Mouse (Mus musculus): ENCODE data around the gene 2410002F23Rik. TPM values are rescaled to one million over a fixed set of nuclear protein-coding genes. Genes with fewer than 3 reads are reported as not detected.
"Not testable (repeated sequence)": the region's sequence is repeated elsewhere in the genome, so short reads cannot be mapped to it uniquely, and the experiment has no call there.

The 2410002F23Rik gene
- polyA plus RNA-seq, 1 experiment = 40.9 TPM

- Histone ChIP-seq H3ac (ENCODE audit: control insufficient read depth, insufficient read length) (no peak overlapping the region), H3K36me3 (ENCODE audit: control insufficient read depth, insufficient read depth) (no peaks in the 10 kb centered on the region), H3K4me2 (ENCODE audit: low read depth) (no peak overlapping the region), H3K4me3 (no peak overlapping the region), H3K27me3 (ENCODE audit: control insufficient read depth, insufficient read depth, insufficient read length) (peaks cover 12% of the 10 kb centered on the region), H3K79me2 (ENCODE audit: control insufficient read depth, insufficient read depth) (no peaks in the 10 kb centered on the region)
- TF ChIP-seq TCF12 (IDR thresholded peaks at IDR 0.05; ENCODE audit: insufficient read depth, poor library complexity, severe bottlenecking) (no peak), USF1 (IDR thresholded peaks at IDR 0.05; ENCODE audit: low read depth) (no peak), TCF3 (IDR thresholded peaks at IDR 0.05; ENCODE audit: insufficient read length, low read depth) (no peak), MYOG (IDR thresholded peaks at IDR 0.05; ENCODE audit: control insufficient read depth in 1 of 3, insufficient read depth in 1 of 3, insufficient read length in 2 of 3, low read depth in 2 of 3) (no peak), MAX (IDR thresholded peaks at IDR 0.05; ENCODE audit: low read depth) (no peak), REST (IDR thresholded peaks at IDR 0.05; ENCODE audit: insufficient read depth, insufficient read length) (no peak), MYOD1 (IDR thresholded peaks at IDR 0.05; ENCODE audit: control insufficient read depth in 1 of 3, insufficient read length in 2 of 3, low read depth in 2 of 3) (no peak), POLR2A (IDR thresholded peaks at IDR 0.05; ENCODE audit: insufficient read length, low read depth) (no peak), E2F4 (IDR thresholded peaks at IDR 0.05; ENCODE audit: insufficient read depth) (no peak), SRF (IDR thresholded peaks at IDR 0.05; ENCODE audit: control insufficient read depth, insufficient read length, low read depth) (no peak), CEBPB (IDR thresholded peaks at IDR 0.05; ENCODE audit: insufficient read depth, poor library complexity, severe bottlenecking) (no peak), POLR2AphosphoS2 (IDR thresholded peaks at IDR 0.05; ENCODE audit: insufficient read length, low read depth) (no peak)
Observed at GRCm38 (mm10) chr7:44291418-44291817, 44.9 kb downstream of the 2410002F23Rik start.

DNA sequence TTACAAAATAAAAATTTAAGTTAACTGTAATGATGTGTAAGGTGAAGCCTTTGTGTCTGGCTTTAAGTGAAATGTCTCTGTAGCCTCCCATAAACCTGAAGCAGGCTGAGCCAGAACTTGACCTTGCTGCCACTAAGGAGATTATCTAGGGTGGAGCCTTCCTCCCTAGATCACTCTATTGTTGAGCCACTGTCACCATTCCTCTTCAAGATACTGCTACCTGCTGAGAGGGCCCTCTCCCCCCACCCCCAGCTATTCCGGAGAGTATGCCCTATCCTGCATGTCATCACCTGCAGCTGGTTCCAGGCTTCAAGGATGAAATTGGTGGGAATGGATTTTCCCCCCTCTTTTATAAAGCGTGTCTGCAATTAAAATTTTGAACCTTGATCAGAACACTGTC, 51.0 kb downstream of the 2410002F23Rik start:
- H3K79me2 ChIP-seq (ENCODE audit: control insufficient read depth, insufficient read depth); H3ac ChIP-seq (ENCODE audit: control insufficient read depth, insufficient read length); H3K27me3 ChIP-seq (ENCODE audit: control insufficient read depth, insufficient read depth, insufficient read length); H3K4me2 ChIP-seq (ENCODE audit: low read depth); H3K36me3 ChIP-seq (ENCODE audit: control insufficient read depth, insufficient read depth); H3K4me3 ChIP-seq: not testable (repeated sequence)

Other genes with a start within 250 kb of the 2410002F23Rik start
- 0.32 TPM for gene Klk1b26, start 234.6 kb upstream of the 2410002F23Rik start, polyA plus RNA-seq (2012; fragmentation: generic; extraction: Trizol)
- gene Klk1b27, start 194.4 kb upstream of the 2410002F23Rik start, polyA plus RNA-seq (2012; fragmentation: generic; extraction: Trizol) = 0.11 TPM
- gene Klk1b21, start 144.4 kb upstream of the 2410002F23Rik start, polyA plus RNA-seq (2012; fragmentation: generic; extraction: Trizol) = not detected
- gene Klk1b22, start 134.0 kb upstream of the 2410002F23Rik start, polyA plus RNA-seq (2012; fragmentation: generic; extraction: Trizol) = 1.1 TPM
- not detected for gene Klk1b16, start 110.0 kb upstream of the 2410002F23Rik start, polyA plus RNA-seq (2012; fragmentation: generic; extraction: Trizol)
- gene Klk1b24, start 58.5 kb upstream of the 2410002F23Rik start, polyA plus RNA-seq (2012; fragmentation: generic; extraction: Trizol) = not detected
- not detected for gene Klk1b3, start 48.5 kb upstream of the 2410002F23Rik start, polyA plus RNA-seq (2012; fragmentation: generic; extraction: Trizol)
- not detected for gene Klk1b4, start 39.3 kb upstream of the 2410002F23Rik start, polyA plus RNA-seq (2012; fragmentation: generic; extraction: Trizol)
- gene Klk1b5, start 30.8 kb upstream of the 2410002F23Rik start, polyA plus RNA-seq (2012; fragmentation: generic; extraction: Trizol) = not detected
- gene Klk1, start 21.4 kb upstream of the 2410002F23Rik start, polyA plus RNA-seq (2012; fragmentation: generic; extraction: Trizol) = not detected
- not detected for gene Gm36864, start 10.5 kb upstream of the 2410002F23Rik start, polyA plus RNA-seq (2012; fragmentation: generic; extraction: Trizol)
- gene 1700028J19Rik, start within 50 bp of the 2410002F23Rik start, polyA plus RNA-seq (2012; fragmentation: generic; extraction: Trizol) = 0.62 TPM
- 0.06 TPM for gene Acp4, start 10.7 kb downstream of the 2410002F23Rik start, polyA plus RNA-seq (2012; fragmentation: generic; extraction: Trizol)
- gene Gm15517, start 14.7 kb downstream of the 2410002F23Rik start, polyA plus RNA-seq (2012; fragmentation: generic; extraction: Trizol) = not detected
- 0.60 TPM for gene Clec11a, start 60.2 kb downstream of the 2410002F23Rik start, polyA plus RNA-seq (2012; fragmentation: generic; extraction: Trizol)
- gene Shank1, start 63.5 kb downstream of the 2410002F23Rik start, polyA plus RNA-seq (2012; fragmentation: generic; extraction: Trizol) = 0.10 TPM
- gene Syt3, start 137.4 kb downstream of the 2410002F23Rik start, polyA plus RNA-seq (2012; fragmentation: generic; extraction: Trizol) = not detected
- gene 1700008O03Rik, start 139.1 kb downstream of the 2410002F23Rik start, polyA plus RNA-seq (2012; fragmentation: generic; extraction: Trizol) = not detected
- not detected for gene Lrrc4b, start 182.3 kb downstream of the 2410002F23Rik start, polyA plus RNA-seq (2012; fragmentation: generic; extraction: Trizol)
- not detected for gene Aspdh, start 218.7 kb downstream of the 2410002F23Rik start, polyA plus RNA-seq (2012; fragmentation: generic; extraction: Trizol)
- gene Josd2, start 221.3 kb downstream of the 2410002F23Rik start, polyA plus RNA-seq (2012; fragmentation: generic; extraction: Trizol) = 233 TPM
- gene Emc10, start 249.8 kb downstream of the 2410002F23Rik start, polyA plus RNA-seq (2012; fragmentation: generic; extraction: Trizol) = 98.2 TPM
- gene Fam71e1, start 249.9 kb downstream of the 2410002F23Rik start, polyA plus RNA-seq (2012; fragmentation: generic; extraction: Trizol) = 1.7 TPM

Measured in myocyte (in vitro differentiated cells).